Mouse (Mus musculus) gastrocnemius, postnatal 4 days (tissue): ENCODE data around the gene Ift22. TPM values are rescaled to one million over a fixed set of nuclear protein-coding genes. Genes with fewer than 3 reads are reported as not detected.
"Not testable (repeated sequence)": the region's sequence is repeated elsewhere in the genome, so short reads cannot be mapped to it uniquely, and the experiment has no call there.

Source experiments
- DNase-seq, 2 experiments: peaks; one replicate each; pipeline ENCODE4 v3.0.0; 2021 to 2022; ENCODE audit warnings: low spot score in 2 of 2, mixed read lengths in 2 of 2
- total RNA-seq, 2 experiments: library from RNA; stranded (reverse); gene quantifications; 2 replicates each; pipeline ENCODE4 v1.2.3; 2021

Gene Ift22
- total RNA-seq, 2 experiments from 2014 or later, result 11.7 to 13.8 TPM

DNA sequence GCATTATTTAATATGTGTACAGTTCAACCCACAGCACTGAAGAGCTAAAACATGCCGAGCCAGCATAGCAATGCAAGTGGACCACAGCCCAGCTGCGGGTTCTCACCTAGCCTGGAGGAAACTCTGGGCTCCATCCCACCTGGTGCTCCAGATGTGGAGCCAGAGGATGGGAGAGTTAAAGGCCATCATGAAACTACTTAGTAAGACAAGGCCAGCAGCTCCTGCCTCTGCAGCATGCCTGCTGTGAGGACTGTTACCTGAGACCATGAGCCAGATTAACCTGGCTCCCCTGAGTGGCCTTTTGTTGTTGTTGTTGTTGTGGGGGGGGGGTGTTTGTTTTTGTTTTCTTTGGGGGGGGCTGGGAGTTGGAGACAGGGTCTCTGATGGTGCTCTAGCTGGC lies 35.4 kb downstream of the Ift22 start:
- no peak for DNase-seq

DNA sequence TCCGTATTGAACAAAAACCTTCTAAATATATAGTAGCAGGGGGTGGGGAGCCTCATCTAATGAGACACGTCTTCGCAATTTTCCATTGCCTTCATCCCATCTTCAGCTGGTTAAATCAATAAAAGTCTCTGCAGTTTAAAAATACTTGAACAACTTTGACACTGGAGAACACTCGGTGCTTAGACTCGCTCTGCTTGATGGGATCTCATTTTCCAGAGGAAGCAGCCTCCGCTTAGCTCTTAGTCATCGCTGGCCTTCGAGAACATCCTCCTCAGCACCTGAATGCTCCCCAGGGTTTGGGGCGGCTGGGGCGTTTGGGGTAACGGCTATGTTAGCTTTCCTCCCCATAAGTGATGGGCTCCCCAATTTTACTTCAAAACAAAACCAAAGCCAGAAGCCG lies 37.1 kb downstream of the Ift22 start:
- DNase-seq, result no peak

DNA sequence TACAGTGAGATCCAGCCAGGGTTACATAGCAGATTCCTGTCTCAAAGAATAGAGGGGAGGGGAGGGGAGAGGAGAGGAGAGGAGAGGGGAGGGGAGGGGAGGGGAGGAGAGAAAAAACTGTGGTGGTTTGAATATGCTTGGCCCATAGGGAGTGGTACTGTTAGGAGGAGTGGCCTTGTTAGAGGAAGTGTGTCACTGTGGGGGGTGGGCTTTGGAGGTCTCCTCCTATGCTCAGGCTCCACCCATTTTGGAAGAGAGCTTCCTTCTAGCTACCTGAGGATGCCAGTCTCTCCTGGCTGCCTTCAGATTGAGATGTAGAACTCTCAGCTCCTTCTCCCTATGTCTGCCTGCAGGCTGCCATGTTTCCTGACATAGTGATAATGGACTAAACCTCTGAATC lies 39.9 kb downstream of the Ift22 start:
- DNase-seq, result no peak

DNA sequence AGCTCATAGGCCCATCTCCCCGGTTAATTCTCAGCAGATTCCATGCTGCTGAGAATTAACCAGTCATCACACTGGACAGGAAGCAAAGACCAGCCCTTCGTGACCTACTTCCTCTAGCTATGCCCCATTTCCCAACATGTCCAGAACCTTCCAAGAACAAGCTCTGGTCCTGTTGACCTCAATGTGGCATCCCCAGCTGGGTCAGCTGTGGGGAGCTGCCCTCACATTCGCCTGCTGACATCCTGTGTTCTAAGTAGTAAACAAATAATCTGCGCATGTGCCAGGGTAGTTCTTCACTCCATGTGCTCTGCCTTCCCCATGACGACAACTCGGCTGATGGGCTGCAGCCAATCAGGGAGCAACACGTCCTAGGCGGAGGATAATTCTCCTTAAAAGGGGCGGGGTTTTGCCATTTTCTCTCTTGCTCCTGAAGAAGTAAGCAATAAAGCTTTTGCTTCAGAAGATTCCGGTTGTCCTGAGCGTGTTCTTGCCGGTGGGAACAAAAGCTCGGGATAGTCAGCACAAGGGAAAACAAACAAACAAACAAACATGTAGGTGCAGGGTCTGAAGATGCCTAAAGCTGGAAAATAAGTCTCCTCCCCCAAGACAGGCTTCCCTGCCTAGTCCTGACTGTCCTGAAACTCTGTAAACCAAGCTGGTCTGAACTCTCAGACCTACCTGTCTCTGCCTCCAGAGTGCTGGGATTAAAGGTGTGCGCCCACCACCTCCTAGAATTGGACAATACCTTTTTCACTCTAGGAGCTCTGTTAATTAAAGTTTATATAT lies 41.8 kb downstream of the Ift22 start:
- not testable (repeated sequence) for DNase-seq

DNA sequence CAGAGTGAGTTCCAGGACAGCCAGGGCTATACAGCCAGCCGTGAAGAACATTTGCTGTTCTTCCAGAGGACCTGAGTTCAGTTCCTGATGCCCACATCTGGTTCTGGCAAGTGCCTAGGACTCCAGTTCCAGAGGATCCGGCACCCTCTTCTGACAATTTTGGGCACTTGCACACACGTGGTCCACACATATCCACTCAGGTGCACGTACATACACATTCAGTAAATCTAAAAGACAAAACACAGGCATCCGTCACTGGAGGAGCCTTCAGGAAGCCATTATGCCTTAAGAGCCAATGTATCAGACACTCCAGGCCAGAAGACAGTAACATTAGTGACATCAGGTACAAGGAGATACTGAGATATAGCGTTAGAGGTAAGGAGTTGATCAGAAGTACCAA lies 42.6 kb downstream of the Ift22 start:
- no peak for DNase-seq

DNA sequence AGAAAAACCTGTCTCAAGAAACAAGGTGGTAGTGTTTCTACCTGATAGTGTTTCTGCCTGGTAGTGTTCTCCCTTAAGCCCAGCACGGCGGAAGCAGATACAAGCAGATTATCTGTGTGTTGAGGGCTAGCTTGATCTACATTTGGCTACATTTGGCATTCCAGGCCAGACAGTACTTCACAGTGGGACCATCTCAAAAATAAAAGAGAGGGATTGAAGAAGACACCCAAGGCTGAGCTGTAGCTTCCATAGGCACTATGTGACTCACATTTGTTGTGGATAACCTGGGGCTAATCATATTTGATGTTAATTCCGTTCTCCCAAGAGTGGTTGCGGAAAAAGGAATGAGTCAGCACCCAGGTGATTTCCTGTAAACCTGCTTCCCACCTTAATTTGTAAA lies 44.2 kb downstream of the Ift22 start:
- no peak for DNase-seq

DNA sequence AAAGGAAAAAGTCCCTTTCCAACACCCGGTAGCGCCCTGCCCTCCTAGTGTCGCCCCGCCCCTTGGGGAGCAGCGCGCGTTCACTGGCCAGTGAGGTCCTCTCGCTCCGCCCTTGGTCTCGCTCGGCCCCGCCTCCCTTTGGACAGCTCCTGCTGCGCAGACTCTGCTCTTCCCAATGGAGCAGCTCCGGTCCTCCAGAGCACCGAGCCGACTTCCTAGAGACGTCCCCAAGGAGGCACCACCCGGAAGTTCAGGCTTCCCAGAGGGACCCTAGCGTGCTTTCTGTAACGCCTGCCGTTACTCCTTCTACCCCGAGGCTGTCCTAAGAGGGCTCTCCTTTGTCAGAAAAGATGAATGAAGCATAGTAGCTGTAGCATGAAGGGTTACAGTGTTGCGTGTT lies 45.1 kb downstream of the Ift22 start, which contains the start of gene Fis1:
TSS of gene Fis1 (plus strand) at position 261 of the 400 bp plus-strand sequence.
- peak; percentile 93 to 97 for DNase-seq

DNA sequence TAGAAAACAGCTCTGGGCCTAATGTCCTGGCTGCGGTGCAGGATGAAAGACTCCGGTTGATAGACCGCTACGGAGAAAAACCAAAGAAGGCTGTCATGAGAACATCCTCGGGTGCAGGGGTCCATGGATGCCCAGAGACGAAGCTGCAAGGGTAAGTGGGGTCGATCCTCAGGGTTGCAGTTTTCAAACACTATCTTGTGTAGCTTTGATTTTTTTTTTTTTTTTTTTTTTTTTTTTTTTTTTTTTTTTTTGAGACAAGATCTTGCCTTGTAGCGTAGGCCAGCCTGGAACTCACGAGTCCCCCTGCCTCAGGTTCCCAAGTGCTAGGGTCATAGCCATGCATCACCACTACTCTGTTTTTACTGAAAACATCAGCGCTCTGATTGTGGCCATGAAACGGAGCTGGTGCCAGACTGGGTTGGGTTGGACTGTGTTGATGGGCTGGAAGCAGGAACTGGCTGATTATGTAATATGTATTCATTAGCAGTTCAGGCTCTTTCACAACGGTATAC lies 45.5 kb downstream of the Ift22 start:
- DNase-seq, result peak in 1 of 2 experiments; percentile 32

DNA sequence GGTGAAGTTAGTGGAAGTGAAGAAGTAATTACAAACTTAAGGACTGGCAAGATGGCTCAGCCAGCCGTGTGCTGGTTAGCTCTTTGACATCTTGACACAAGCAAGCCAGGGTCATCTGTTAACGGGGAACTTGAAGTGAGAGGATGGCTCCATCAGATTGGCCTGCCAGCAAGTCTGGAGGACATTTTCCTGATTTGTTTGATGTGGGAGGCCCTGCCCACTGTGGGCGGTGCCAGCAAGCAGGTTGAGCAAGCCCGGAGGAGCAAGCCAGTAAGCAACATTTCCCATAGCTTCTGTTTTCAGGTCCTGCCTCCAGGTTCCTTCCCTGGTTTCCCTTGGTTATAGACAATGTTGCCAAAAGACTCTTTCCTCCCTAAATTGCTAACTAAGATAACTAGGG lies 47.7 kb downstream of the Ift22 start:
- no peak for DNase-seq

DNA sequence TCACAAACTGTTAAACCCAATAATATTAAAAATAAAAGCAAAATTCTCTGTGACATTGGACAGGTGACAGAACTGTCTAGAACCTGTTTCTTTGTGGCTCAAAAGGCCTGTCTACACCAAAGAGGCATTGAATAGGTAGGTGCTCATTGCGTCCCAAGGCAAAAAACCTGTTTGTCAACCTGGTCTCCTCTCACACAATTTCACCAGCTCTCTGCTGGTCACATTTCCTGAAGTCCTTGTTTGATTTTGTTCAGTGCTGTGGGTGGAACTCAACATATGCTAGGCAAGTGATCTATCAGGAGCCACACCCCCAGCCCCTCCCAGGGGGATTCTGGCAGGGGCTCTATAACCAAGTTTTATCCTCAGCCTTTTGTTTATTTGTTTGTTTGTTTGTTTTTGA lies 49.3 kb downstream of the Ift22 start:
- DNase-seq, result no peak

DNA sequence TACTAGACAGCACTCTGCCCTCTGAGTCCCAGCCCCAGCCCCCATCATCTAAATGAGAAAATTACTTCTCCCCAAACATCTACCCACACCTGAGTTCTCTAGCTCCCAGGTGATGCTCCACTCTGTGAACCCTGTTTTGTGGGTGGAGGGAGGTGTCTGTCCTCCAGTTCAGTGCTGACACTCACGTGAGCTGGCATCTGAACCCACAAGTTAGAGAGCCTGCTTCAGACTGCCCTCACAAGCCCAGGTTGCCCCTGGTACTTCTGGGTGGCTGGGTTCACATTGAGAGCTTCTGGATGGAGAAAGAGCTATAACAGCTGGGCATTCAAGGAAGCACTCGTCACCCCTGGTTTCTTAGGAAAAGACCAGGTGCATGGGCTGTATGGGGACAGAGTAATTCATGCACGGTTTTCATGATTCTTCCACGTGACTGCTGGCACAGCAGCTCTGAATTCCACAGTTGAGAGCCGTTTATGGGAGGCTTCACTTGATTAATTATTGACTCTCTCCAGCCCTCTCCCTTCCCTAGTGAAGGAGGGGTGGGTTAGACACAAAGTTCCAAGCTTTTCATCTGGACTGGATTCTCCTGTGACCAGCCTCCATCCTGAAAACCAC lies 51.1 kb downstream of the Ift22 start:
- DNase-seq, result no peak

DNA sequence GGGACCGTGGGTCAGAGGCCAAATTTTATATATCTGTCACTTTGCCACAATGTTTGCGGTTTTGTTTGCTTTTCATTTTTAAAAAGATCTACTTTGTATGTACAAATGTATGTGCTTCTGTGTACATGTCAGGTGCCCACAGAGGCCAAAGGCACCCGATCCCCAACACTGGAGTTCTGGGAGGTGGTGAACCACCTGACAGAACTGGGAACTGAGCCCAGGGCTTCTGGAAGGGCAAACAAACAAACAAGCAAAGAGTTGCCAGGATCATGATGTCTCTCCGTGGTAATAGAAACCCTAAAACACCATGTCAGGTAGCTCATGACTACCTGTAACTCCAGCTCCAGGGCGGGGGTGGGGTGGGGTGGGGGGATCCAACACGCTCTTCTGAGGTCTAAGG lies 52.1 kb downstream of the Ift22 start:
- DNase-seq, result no peak

DNA sequence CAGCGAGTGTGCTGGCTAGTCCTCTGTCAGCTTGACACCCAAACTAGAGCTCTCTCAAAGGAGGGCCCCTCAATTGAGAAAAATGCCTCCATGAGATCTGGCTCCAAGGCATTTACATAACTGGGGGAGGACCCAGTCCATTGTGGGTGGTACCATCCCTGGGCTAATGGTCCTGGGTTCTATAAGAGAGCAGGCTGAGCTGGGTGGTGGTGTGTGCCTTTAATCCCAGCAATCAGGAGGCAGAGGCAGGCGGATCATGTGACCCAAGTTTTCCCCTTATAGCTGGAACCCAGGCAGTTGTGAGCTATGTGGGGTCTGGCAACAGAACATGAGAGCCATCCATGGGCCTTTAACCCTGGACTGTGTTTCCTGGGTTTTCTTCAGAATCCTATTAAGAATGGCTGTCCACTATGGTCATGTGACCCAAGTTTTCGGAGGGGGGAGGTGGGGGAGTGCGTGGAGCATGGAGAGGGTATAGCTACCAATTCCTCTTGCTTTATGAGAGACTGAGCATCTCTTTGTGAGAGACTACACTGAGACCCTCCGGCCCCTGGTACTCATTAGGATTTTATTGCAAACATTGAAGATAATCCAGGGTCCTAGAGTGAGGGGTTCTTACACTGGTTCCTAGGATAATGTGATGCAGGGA lies 53.5 kb downstream of the Ift22 start:
- DNase-seq, result no peak

DNA sequence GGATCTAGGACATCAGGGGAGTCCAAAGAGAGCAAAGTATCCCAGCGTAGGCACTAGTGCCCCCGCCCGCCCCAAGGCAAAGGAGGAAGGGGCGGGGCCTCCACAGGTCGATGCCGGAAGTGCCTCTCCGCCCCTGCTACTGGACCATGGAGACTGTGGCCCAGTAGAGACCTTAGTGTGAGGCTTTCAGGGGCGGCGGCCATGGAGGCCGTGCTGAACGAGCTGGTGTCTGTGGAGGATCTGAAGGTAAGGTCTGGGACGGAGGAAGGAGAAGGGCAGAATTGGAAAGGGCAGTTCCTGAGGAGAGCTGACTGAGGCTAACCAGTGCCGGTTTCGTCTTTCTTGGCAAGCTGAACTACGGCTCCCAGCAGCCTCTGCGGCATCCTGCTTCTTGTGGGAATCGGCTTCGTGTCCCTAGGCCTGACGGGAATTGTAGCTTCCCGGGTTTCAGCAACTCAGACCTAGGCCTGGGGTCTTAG lies 54.1 kb downstream of the Ift22 start:
- peak; percentile 69 to 90 for DNase-seq

DNA sequence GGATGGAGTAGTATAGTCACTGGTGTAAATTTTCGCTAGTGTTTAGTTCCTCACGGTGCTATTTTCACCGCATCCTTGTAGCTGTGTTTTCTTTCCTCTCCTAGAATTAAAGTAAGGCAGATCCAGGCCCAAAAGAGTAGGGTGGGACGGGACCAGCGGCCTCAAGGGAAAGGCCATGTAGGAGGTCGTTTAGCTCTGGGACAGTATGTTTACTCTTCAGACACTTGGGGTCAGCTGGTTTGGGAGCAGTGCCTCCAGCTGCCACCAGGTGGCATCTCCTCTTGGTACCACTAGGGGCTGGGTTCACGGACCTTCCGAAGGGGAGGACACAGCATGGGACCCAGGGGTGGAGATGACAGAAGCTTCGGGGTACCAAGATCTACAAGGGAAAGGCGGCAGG lies 54.6 kb downstream of the Ift22 start:
- DNase-seq, result peak; percentile 64 to 84

DNA sequence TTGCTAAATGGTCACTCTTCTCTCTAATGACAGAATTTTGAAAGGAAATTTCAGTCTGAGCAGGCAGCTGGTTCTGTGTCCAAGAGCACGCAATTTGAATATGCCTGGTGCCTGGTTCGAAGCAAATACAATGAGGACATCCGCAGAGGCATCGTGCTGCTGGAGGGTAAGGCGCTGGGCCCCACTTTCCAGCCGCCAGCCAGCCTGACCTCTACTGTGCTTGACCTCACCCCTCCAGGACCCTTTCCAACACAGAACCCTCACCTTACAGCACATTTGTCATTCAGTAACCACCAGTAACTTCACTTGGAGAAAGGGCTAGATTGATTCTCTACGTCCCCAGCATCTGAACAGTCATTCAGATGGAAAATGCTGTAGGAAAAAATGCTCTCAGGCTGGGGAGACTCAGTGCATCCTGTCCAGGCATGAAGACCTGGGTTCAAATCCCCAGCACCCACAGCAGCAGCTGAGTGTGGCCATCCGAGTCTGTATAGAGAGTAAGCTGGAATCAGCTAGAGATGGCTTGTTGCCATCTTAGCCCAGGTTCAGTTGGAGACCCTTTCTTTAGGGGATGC lies 55.1 kb downstream of the Ift22 start:
- DNase-seq, result no peak

Other genes with a start within 250 kb of the Ift22 start
- 1 to 10 TPM; 7.8 to 8.1 TPM for gene Myl10, start 215.0 kb upstream of the Ift22 start, total RNA-seq
- 10 to 100 TPM; 51.4 to 54.9 TPM for gene Col26a1, start 24.9 kb upstream of the Ift22 start, total RNA-seq
- 100 to 1,000 TPM; 150 to 163 TPM for gene Fis1, start 45.1 kb downstream of the Ift22 start, total RNA-seq
- gene Cldn15, start 58.5 kb downstream of the Ift22 start, total RNA-seq, result 1 to 10 TPM; 4.7 to 4.9 TPM
- gene Plod3, start 78.9 kb downstream of the Ift22 start, total RNA-seq, result 10 to 100 TPM; 40.9 to 46.4 TPM
- 10 to 100 TPM; 40.4 to 45.4 TPM for gene Znhit1, start 79.9 kb downstream of the Ift22 start, total RNA-seq
- not detected for gene Vgf, start 118.2 kb downstream of the Ift22 start, total RNA-seq
- 10 to 100 TPM; 67.3 to 68.0 TPM for gene Ap1s1, start 138.0 kb downstream of the Ift22 start, total RNA-seq
- 1 to 10 TPM; 3.6 to 4.9 TPM for gene Serpine1, start 164.1 kb downstream of the Ift22 start, total RNA-seq
- gene Trim56, start 208.1 kb downstream of the Ift22 start, total RNA-seq, result 10 to 100 TPM; 13.6 to 13.8 TPM
- gene Muc3, start 241.2 kb downstream of the Ift22 start, total RNA-seq, result not detected